Mouse (Mus musculus): ENCODE measurements around the gene Nfkbie.

DNA sequence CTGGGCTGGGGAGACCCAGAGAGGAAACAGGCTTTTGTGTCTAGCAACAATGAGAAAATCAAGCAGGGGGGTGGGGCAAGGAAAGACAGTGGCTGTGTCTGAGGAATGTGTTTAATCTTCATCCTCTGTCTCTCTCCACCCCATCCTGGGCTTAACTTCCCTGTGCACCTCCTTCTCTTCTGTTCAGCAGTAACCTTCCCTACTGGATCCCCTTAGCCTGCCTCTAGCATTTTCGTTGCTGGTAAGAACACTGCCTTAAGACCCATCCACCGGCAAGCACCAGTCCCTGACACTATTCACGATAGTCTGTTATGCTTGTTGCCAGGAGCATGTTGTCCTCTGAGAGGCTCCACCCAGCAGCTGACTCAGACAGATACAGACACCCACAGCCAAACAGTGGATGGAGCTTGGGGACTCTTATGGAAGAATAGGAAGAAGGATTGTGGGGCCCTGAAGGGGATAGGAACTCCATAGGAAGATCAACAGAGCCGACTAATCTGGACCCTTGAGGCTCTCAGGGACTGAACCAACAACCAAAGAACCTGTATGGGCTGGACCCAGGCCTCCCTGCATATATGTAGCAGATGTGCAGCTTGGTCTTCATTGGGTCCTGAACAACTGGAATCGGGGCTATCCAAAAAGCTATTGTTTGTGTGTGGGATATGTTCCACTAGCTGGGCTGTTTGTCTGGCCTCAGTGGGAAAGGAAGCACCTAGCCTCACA lies 54.8 kb downstream of the Nfkbie start:
- TF ChIP-seq POLR2A (IDR thresholded peaks at IDR 0.05; ENCODE audit: low read depth, low read length) = no peak
- no peak for TF ChIP-seq CTCF (conservative IDR thresholded peaks at IDR 0.05; ENCODE audit: insufficient read depth, insufficient read length, low read depth, low read length)
